Mouse (Mus musculus): ENCODE results near the gene Arhgef17.

- TF ChIP-seq POLR2A (IDR thresholded peaks at IDR 0.05; ENCODE audit: borderline replicate concordance, extremely low read depth, low read depth, low read length) (no peak), CTCF (IDR thresholded peaks at IDR 0.05; ENCODE audit: insufficient read depth, low read length) (0 out of 2 replicates have a peak, but pooled peaks have one; percentile 16)
Measured at GRCm38 (mm10) chr7:100941169-100941568, 9.3 kb upstream of the Arhgef17 start.
